Mouse (Mus musculus) lung, postnatal 0 days (tissue): ENCODE results near the gene Acsf2.

ENCODE experiments used
- CTCF ChIP-seq: IDR thresholded peaks from 2 replicates; pipeline ENCODE4 v1.5.1; 2016; ENCODE audit warnings: antibody characterized with exemption, mild to moderate bottlenecking
- EP300 ChIP-seq: IDR thresholded peaks from 2 replicates; pipeline ENCODE4 v1.6.1; 2016; ENCODE audit warnings: antibody characterized with exemption, mild to moderate bottlenecking, control low read depth

- no peak for TF ChIP-seq CTCF
- no peak for TF ChIP-seq EP300
Measured at GRCm38 (mm10) chr11:94615494-94615893, 13.8 kb upstream of the Acsf2 start.
